Mouse (Mus musculus): ENCODE results near the gene Szt2. TPM values are rescaled to one million over a fixed set of nuclear protein-coding genes. Genes with fewer than 3 reads are reported as not detected.

Gene Szt2
- polyA plus RNA-seq, 1 experiment from 2014 or later, result 11.3 TPM

Other genes starting within 250 kb of the Szt2 start
- gene Kdm4a, start 229.2 kb downstream of the Szt2 start, polyA plus RNA-seq (2014; fragmentation: Nextera tagmentation; extraction: Ambion mirVana), result 65.4 and 68.0 TPM in 2 replicates
- 68.9 and 80.1 TPM in 2 replicates for gene Ptprf, start 117.9 kb downstream of the Szt2 start, polyA plus RNA-seq (2014; fragmentation: Nextera tagmentation; extraction: Ambion mirVana)
- gene Med8, start 64 bp upstream of the Szt2 start, polyA plus RNA-seq (2014; fragmentation: Nextera tagmentation; extraction: Ambion mirVana), result 139 and 152 TPM in 2 replicates
- 42.3 and 48.7 TPM in 2 replicates for gene Elovl1, start 18.8 kb upstream of the Szt2 start, polyA plus RNA-seq (2014; fragmentation: Nextera tagmentation; extraction: Ambion mirVana)
- 290 TPM in 2 replicates for gene Cdc20, start 28.1 kb upstream of the Szt2 start, polyA plus RNA-seq (2014; fragmentation: Nextera tagmentation; extraction: Ambion mirVana)
- gene Mpl, start 48.2 kb upstream of the Szt2 start, polyA plus RNA-seq (2014; fragmentation: Nextera tagmentation; extraction: Ambion mirVana), result 1.0 and 2.1 TPM in 2 replicates
- 14.5 and 14.8 TPM in 2 replicates for gene Tie1, start 80.8 kb upstream of the Szt2 start, polyA plus RNA-seq (2014; fragmentation: Nextera tagmentation; extraction: Ambion mirVana)
- gene 2610528J11Rik, start 117.7 kb upstream of the Szt2 start, polyA plus RNA-seq (2014; fragmentation: Nextera tagmentation; extraction: Ambion mirVana), result 0.43 and 0.74 TPM in 2 replicates
- 0.66 TPM in 1 of 2 replicates, not detected in the other for gene Tmem125, start 134.8 kb upstream of the Szt2 start, polyA plus RNA-seq (2014; fragmentation: Nextera tagmentation; extraction: Ambion mirVana)
- gene Cfap57, start 211.5 kb upstream of the Szt2 start, polyA plus RNA-seq (2014; fragmentation: Nextera tagmentation; extraction: Ambion mirVana), result 0.47 and 0.48 TPM in 2 replicates
- gene Ebna1bp2, start 211.5 kb upstream of the Szt2 start, polyA plus RNA-seq (2014; fragmentation: Nextera tagmentation; extraction: Ambion mirVana), result 165 and 170 TPM in 2 replicates
- gene Olfr62, start 249.7 kb upstream of the Szt2 start, polyA plus RNA-seq (2014; fragmentation: Nextera tagmentation; extraction: Ambion mirVana), result not detected in 2 replicates

Data from neural tube, embryonic 11.5 days (tissue).